Mouse (Mus musculus) hindbrain, embryonic 16.5 days (tissue): ENCODE measurements around the gene Ccdc24. TPM values are rescaled to one million over a fixed set of nuclear protein-coding genes. Genes with fewer than 3 reads are reported as not detected.

Experiments
- ATAC-seq: fragments of 200-750 bp; cut with Nextera tagmentation; 2 replicates; pipeline ENCODE4 v1.8.0; 2017; ENCODE audit warnings: moderate TSS enrichment, moderate library complexity
- H3K27ac ChIP-seq: fragments of 300-500 bp; sonication (generic); 2 replicates; pipeline ENCODE4 v1.5.1; 2014; ENCODE audit warnings: low read depth, mild to moderate bottlenecking, control low read depth, low read length, moderate library complexity
- H3K27me3 ChIP-seq: fragments of 300-500 bp; sonication (generic); replicated peaks from 2 replicates; pipeline ENCODE4 v1.6.1; 2014; ENCODE audit warnings: low read length; ENCODE audit not compliant: control insufficient read depth, insufficient read depth
- H3K36me3 ChIP-seq: fragments of 300-500 bp; sonication (generic); 2 replicates; pipeline ENCODE4 v1.6.1; 2014; ENCODE audit warnings: mild to moderate bottlenecking, low read length, moderate library complexity, mixed read lengths; ENCODE audit not compliant: control insufficient read depth, insufficient read depth
- H3K4me1 ChIP-seq: fragments of 300-500 bp; sonication (generic); 2 replicates; pipeline ENCODE4 v1.6.1; 2014; ENCODE audit warnings: low read depth, low read length; ENCODE audit not compliant: control insufficient read depth, insufficient read depth
- H3K4me2 ChIP-seq: fragments of 300-500 bp; sonication (generic); 2 replicates; pipeline ENCODE4 v1.6.1; 2014; ENCODE audit warnings: mild to moderate bottlenecking, low read length, control low read depth, moderate library complexity
- H3K4me3 ChIP-seq: fragments of 300-500 bp; sonication (generic); 2 replicates; pipeline ENCODE4 v1.5.1; 2014; ENCODE audit warnings: mild to moderate bottlenecking, low read length, control low read depth, moderate library complexity
- H3K9ac ChIP-seq: fragments of 300-500 bp; sonication (generic); 2 replicates; pipeline ENCODE4 v1.6.1; 2014; ENCODE audit warnings: low read depth, mild to moderate bottlenecking, control low read depth, low read length, moderate library complexity
- H3K9me3 ChIP-seq: fragments of 300-500 bp; sonication (generic); 2 replicates; pipeline ENCODE4 v1.6.1; 2014; ENCODE audit warnings: mild to moderate bottlenecking, low read length, moderate library complexity; ENCODE audit not compliant: control insufficient read depth
- WGBS: fragments of 180-500 bp; shearing (Covaris S2); extraction: QIAGEN DNeasy Blood & Tissue Kit; methylation state at CpG from one replicate; pipeline ENCODE4 v1.1.7; 2014; 5-methylcytosine and 5-hydroxymethylcytosine counted together
- polyA plus RNA-seq: library from polyadenylated mRNA; unstranded; fragments of >200 nt; fragmentation: Nextera tagmentation; extraction: Ambion mirVana; gene quantifications from 2 replicates; pipeline ENCODE4 v1.2.1, GENCODE M21; 2015

Gene Ccdc24
- polyA plus RNA-seq, 1 experiment from 2014 or later = 2.2 TPM

GRCm38 (mm10) chr4:117871787-117872186, 570 bp downstream of the Ccdc24 start:
- Histone ChIP-seq H3K27me3 (no peaks in the 10 kb centered on the region), H3K4me2 (no peak overlapping the region; the same call in 1 of the 2 replicates), H3K36me3 (peaks cover 23% of the 10 kb centered on the region), H3K9ac (no peak overlapping the region), H3K9me3 (no peaks in the 10 kb centered on the region), H3K4me1 (peaks cover 5% of the 10 kb centered on the region; the same call in 1 of the 2 replicates), H3K27ac (no peak overlapping the region), H3K4me3 (no peak overlapping the region)
- ATAC-seq = no peak
- 64% methylated on average over 7 of the region's 7 CpGs for WGBS

- peaks cover 12% of the 10 kb centered on the region for H3K36me3 ChIP-seq
- no peak overlapping the region for H3K4me2 ChIP-seq
- peaks cover 11% of the 10 kb centered on the region; the same call in 1 of the 2 replicates for H3K4me1 ChIP-seq
- no peak overlapping the region for H3K9ac ChIP-seq
- no peak overlapping the region for H3K27ac ChIP-seq
- 73% methylated on average over 1 of the region's 1 CpGs for WGBS
- ATAC-seq = no peak
- H3K9me3 ChIP-seq = no peaks in the 10 kb centered on the region
- no peak overlapping the region for H3K4me3 ChIP-seq
- no peaks in the 10 kb centered on the region for H3K27me3 ChIP-seq
Observed at GRCm38 (mm10) chr4:117870437-117870836, 1.9 kb downstream of the Ccdc24 start.

- Histone ChIP-seq H3K4me3 (no peak overlapping the region), H3K27ac (no peak overlapping the region), H3K4me2 (no peak overlapping the region), H3K36me3 (peaks cover 7% of the 10 kb centered on the region), H3K9ac (no peak overlapping the region), H3K4me1 (peaks cover 11% of the 10 kb centered on the region; the same call in 1 of the 2 replicates), H3K27me3 (no peaks in the 10 kb centered on the region), H3K9me3 (no peaks in the 10 kb centered on the region)
- 60% methylated on average over 9 of the region's 9 CpGs for WGBS
- ATAC-seq = peak; percentile 1; the same call in 1 of the 2 replicates
Observed at GRCm38 (mm10) chr4:117869317-117869716, 3.0 kb downstream of the Ccdc24 start.

- H3K27me3 ChIP-seq = no peaks in the 10 kb centered on the region
- peaks cover 3% of the 10 kb centered on the region; the same call in 1 of the 2 replicates for H3K36me3 ChIP-seq
- no peaks in the 10 kb centered on the region for H3K9me3 ChIP-seq
- H3K4me2 ChIP-seq = 0 out of 2 replicates have a peak overlapping the region, but pooled peaks have one; percentile 11
- 16% methylated on average over 24 of the region's 24 CpGs for WGBS
- no peak for ATAC-seq
- H3K4me3 ChIP-seq = no peak overlapping the region
- H3K27ac ChIP-seq = no peak overlapping the region
- H3K9ac ChIP-seq = peak overlapping the region; percentile 32; the same call in 1 of the 2 replicates
- H3K4me1 ChIP-seq = peaks cover 11% of the 10 kb centered on the region; the same call in 1 of the 2 replicates
Observed at GRCm38 (mm10) chr4:117867823-117868222, 4.5 kb downstream of the Ccdc24 start.

GRCm38 (mm10) chr4:117867000-117867399, 5.4 kb downstream of the Ccdc24 start:
- peaks cover 11% of the 10 kb centered on the region; the same call in 1 of the 2 replicates for H3K4me1 ChIP-seq

GRCm38 (mm10) chr4:117866083-117866482, 6.3 kb downstream of the Ccdc24 start:
- WGBS = 52% methylated on average over 9 of the region's 9 CpGs

More at GRCm38 (mm10) chr4:117867000-117867399, 5.4 kb downstream of the Ccdc24 start:
- Histone ChIP-seq H3K36me3 (peaks cover 3% of the 10 kb centered on the region; the same call in 1 of the 2 replicates), H3K4me2 (no peak overlapping the region), H3K27ac (no peak overlapping the region), H3K4me3 (no peak overlapping the region), H3K27me3 (no peaks in the 10 kb centered on the region), H3K9me3 (no peaks in the 10 kb centered on the region), H3K9ac (no peak overlapping the region)
- no peak for ATAC-seq
- 73% methylated on average over 6 of the region's 6 CpGs for WGBS

GRCm38 (mm10) chr4:117862823-117863222, 9.5 kb downstream of the Ccdc24 start:
- H3K9ac ChIP-seq = no peak overlapping the region; the same call in 1 of the 2 replicates
- H3K4me1 ChIP-seq = peaks cover 8% of the 10 kb centered on the region; the same call in 1 of the 2 replicates
- H3K27me3 ChIP-seq = no peaks in the 10 kb centered on the region
- peak; percentile 67 for ATAC-seq
- H3K4me3 ChIP-seq = no peak overlapping the region
- H3K9me3 ChIP-seq = no peaks in the 10 kb centered on the region
- H3K27ac ChIP-seq = no peak overlapping the region
- no peaks in the 10 kb centered on the region for H3K36me3 ChIP-seq
- 21% methylated on average over 4 of the region's 4 CpGs for WGBS
- no peak overlapping the region for H3K4me2 ChIP-seq

More at GRCm38 (mm10) chr4:117866083-117866482, 6.3 kb downstream of the Ccdc24 start:
- no peak overlapping the region for H3K4me3 ChIP-seq
- no peak overlapping the region for H3K9ac ChIP-seq
- H3K27me3 ChIP-seq = no peaks in the 10 kb centered on the region
- no peaks in the 10 kb centered on the region for H3K36me3 ChIP-seq
- no peak overlapping the region for H3K4me2 ChIP-seq
- peaks cover 11% of the 10 kb centered on the region; the same call in 1 of the 2 replicates for H3K4me1 ChIP-seq
- H3K27ac ChIP-seq = peak overlapping the region; percentile 7; the same call in 1 of the 2 replicates
- H3K9me3 ChIP-seq = no peaks in the 10 kb centered on the region
- ATAC-seq = peak; percentile 38; the same call in 1 of the 2 replicates

GRCm38 (mm10) chr4:117860570-117860969, 11.8 kb downstream of the Ccdc24 start:
- no peak for ATAC-seq
- H3K9me3 ChIP-seq = no peaks in the 10 kb centered on the region

GRCm38 (mm10) chr4:117858794-117859193, 13.6 kb downstream of the Ccdc24 start:
- H3K27ac ChIP-seq = no peak overlapping the region
- no peaks in the 10 kb centered on the region for H3K27me3 ChIP-seq
- H3K4me3 ChIP-seq = no peak overlapping the region
- no peak for ATAC-seq
- H3K9me3 ChIP-seq = no peaks in the 10 kb centered on the region
- 52% methylated on average over 3 of the region's 3 CpGs for WGBS
- H3K4me1 ChIP-seq = no peaks in the 10 kb centered on the region; the same call in 1 of the 2 replicates
- no peak overlapping the region for H3K9ac ChIP-seq
- no peak overlapping the region for H3K4me2 ChIP-seq
- H3K36me3 ChIP-seq = no peaks in the 10 kb centered on the region

More at GRCm38 (mm10) chr4:117860570-117860969, 11.8 kb downstream of the Ccdc24 start:
- no peak overlapping the region for H3K9ac ChIP-seq
- no peaks in the 10 kb centered on the region; the same call in 1 of the 2 replicates for H3K4me1 ChIP-seq
- WGBS = 73% methylated on average over 9 of the region's 9 CpGs
- H3K4me2 ChIP-seq = no peak overlapping the region
- H3K4me3 ChIP-seq = no peak overlapping the region
- no peaks in the 10 kb centered on the region for H3K36me3 ChIP-seq
- no peak overlapping the region for H3K27ac ChIP-seq
- no peaks in the 10 kb centered on the region for H3K27me3 ChIP-seq
